Mouse (Mus musculus) urinary bladder, postnatal 14 days (tissue): Measurements from ENCODE around the gene Rtp1.
A peak's percentile ranks its signal among the peaks of the same experiment; 100 is the strongest.

Experiments used
- DNase-seq: peaks from one replicate; pipeline ENCODE4 v3.0.0; 2021; ENCODE audit warnings: low spot score

Rtp1 gene

GRCm38 (mm10) chr16:23428647-23429319 lies at the start of gene Rtp1:
Rtp1 (plus strand) TSS chr16:23429133.
- no peak for DNase-seq

GRCm38 (mm10) chr16:23379536-23380230 lies 49.2 kb upstream of the Rtp1 start:
- no peak for DNase-seq

GRCm38 (mm10) chr16:23384304-23384703 lies 44.6 kb upstream of the Rtp1 start:
- no peak for DNase-seq

GRCm38 (mm10) chr16:23397931-23398330 lies 31.0 kb upstream of the Rtp1 start:
- DNase-seq: no peak

GRCm38 (mm10) chr16:23401463-23401862 lies 27.5 kb upstream of the Rtp1 start:
- DNase-seq: no peak

GRCm38 (mm10) chr16:23401959-23402358 lies 27.0 kb upstream of the Rtp1 start:
- no peak for DNase-seq

GRCm38 (mm10) chr16:23403008-23403755 lies 25.8 kb upstream of the Rtp1 start:
- peak; percentile 81 for DNase-seq

- no peak for DNase-seq
These were observed 16.0 kb upstream of the Rtp1 start for GRCm38 (mm10) chr16:23412930-23413329.

GRCm38 (mm10) chr16:23416261-23416656 lies 12.7 kb upstream of the Rtp1 start:
- peak; percentile 22 for DNase-seq

GRCm38 (mm10) chr16:23416657-23417293 lies 12.2 kb upstream of the Rtp1 start:
- DNase-seq: no peak

GRCm38 (mm10) chr16:23417456-23418240 lies 11.3 kb upstream of the Rtp1 start:
- no peak for DNase-seq

GRCm38 (mm10) chr16:23419565-23420085 lies 9.3 kb upstream of the Rtp1 start:
- no peak for DNase-seq

- DNase-seq: no peak
These were observed 5.1 kb upstream of the Rtp1 start for GRCm38 (mm10) chr16:23423825-23424224.

GRCm38 (mm10) chr16:23427701-23428100 lies 1.2 kb upstream of the Rtp1 start:
- no peak for DNase-seq

GRCm38 (mm10) chr16:23429991-23430390 lies 1.1 kb downstream of the Rtp1 start:
- DNase-seq: no peak

- DNase-seq: no peak
These were observed 8.7 kb downstream of the Rtp1 start for GRCm38 (mm10) chr16:23437404-23438166.

- DNase-seq: no peak
These were observed 15.3 kb downstream of the Rtp1 start for GRCm38 (mm10) chr16:23444231-23444630.

GRCm38 (mm10) chr16:23449946-23450345 lies 21.0 kb downstream of the Rtp1 start:
- no peak for DNase-seq

- DNase-seq: no peak
These were observed 21.9 kb downstream of the Rtp1 start for GRCm38 (mm10) chr16:23450816-23451215.

GRCm38 (mm10) chr16:23452476-23452875 lies 23.5 kb downstream of the Rtp1 start:
- DNase-seq: peak; percentile 38

- no peak for DNase-seq
These were observed 25.4 kb downstream of the Rtp1 start for GRCm38 (mm10) chr16:23454376-23454775.
